Mouse (Mus musculus) ES-E14 (cell line): Measurements from ENCODE around the gene Klhl32.

Experiments
- CHD2 ChIP-seq: IDR thresholded peaks from 2 replicates; pipeline ENCODE4 v1.6.1; 2014; ENCODE audit warnings: mild to moderate bottlenecking, low read depth, low read length, inconsistent platforms
- MAFK ChIP-seq: IDR thresholded peaks from 2 replicates; pipeline ENCODE4 v1.6.1; 2014; ENCODE audit warnings: mild to moderate bottlenecking, low read depth, low read length, inconsistent platforms; ENCODE audit not compliant: insufficient read depth
- ZC3H11A ChIP-seq: IDR thresholded peaks from 2 replicates; pipeline ENCODE4 v1.6.1; 2012; ENCODE audit warnings: low read depth, mild to moderate bottlenecking, inconsistent platforms, low read length, borderline replicate concordance
- ZNF384 ChIP-seq: IDR thresholded peaks from 2 replicates; pipeline ENCODE4 v1.6.1; 2012; ENCODE audit warnings: low read depth, low read length, inconsistent platforms

- no peak for TF ChIP-seq ZNF384
- TF ChIP-seq MAFK: no peak
- no peak for TF ChIP-seq CHD2
- TF ChIP-seq ZC3H11A: no peak
Measured at GRCm38 (mm10) chr4:24609085-24609484, 241.8 kb downstream of the Klhl32 start.
